Mouse (Mus musculus) ES-Bruce4 (cell line): Measurements from ENCODE around the gene Phlpp1.

Source experiments
- CTCF ChIP-seq: IDR thresholded peaks from one replicate; pipeline ENCODE4 v1.8.1; 2011; ENCODE audit warnings: low read depth, low read length
- POLR2A ChIP-seq: IDR thresholded peaks from one replicate; pipeline ENCODE4 v1.8.1; 2011; ENCODE audit warnings: low read length; ENCODE audit not compliant: insufficient read depth

DNA sequence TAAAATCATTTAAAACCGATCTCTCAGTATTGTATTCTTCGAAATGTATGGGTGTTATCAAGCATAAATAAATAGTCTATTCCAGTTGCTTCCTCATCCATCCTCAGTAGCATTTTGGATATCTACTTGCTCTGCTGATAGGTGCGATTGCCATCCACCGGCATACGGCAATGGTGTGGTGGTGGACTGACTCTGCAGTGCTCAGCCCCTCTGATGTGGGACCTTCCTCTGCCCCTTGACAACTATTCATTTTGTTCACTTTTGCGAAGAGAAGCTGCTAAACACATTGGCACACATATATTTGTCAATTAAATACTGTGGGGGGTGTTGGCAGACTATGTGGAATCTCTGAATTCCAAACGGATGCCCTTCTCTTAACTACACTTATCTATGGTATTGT lies 17.0 kb upstream of the Phlpp1 start:
- no peak for TF ChIP-seq POLR2A
- no peak for TF ChIP-seq CTCF
